Mouse (Mus musculus) urinary bladder, postnatal 25 days (tissue): ENCODE results near the gene Krt84.
"Not testable (repeated sequence)": the region's sequence is repeated elsewhere in the genome, so short reads cannot be mapped to it uniquely, and the experiment has no call there.

Experiments
- DNase-seq: peaks from one replicate; pipeline ENCODE4 v3.0.0; 2022; ENCODE audit warnings: low spot score

Krt84 gene

GRCm38 (mm10) chr15:101532720-101533119, at the start of gene Krt84:
TSS of gene Krt84 (minus strand) at chr15:101532820.
- DNase-seq: no peak

GRCm38 (mm10) chr15:101581701-101582100, 49.1 kb upstream of the Krt84 start:
- DNase-seq: no peak

DNA sequence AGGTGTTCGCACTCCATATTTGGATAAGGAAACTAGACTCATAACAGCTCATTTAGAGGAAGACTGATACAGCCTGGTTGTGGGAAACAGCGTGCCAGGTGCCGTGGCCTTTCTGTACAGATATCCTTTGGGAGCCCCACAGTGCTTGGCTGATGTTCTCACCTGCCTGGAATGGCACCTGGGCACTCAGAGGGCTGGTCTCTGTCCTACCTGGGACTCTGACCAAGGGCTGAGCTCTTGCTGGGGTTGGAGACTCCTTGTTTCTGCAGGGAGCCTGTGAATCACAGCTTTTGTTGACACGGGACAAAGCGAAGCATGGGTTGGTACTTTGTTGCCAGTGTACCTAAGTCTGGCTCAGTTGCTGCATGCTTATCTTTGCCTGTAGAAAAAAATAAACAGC, 42.9 kb upstream of the Krt84 start:
- no peak for DNase-seq

DNA sequence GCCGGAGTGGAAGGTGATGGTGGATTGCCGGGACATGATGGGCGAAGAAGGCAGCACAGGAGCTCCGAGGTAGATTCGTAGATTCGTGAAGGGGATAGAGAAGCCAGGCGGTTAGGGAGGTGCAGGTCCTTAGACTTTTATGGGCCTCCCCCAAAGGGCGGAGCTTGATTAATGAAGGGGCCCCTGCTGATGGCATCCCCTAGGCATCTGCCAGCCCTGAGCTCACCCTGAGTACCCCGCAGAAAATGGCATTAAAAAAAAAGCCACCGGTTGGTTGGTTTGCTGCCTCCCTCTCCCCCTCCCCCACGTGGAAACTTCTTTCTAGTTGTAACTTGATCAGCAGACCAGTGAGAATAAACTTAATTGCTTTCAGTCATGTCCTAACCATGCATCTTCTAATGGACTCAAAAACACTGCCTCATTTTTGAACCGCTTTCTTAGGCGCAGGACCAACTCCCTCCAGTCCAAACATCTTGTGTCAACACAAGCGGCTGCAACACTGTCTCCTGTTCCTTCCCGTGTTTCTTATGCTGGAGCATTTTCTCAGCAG, 41.3 kb upstream of the Krt84 start, which contains the start of gene Krt75:
Krt75 (minus strand) TSS at position 109 of the 550 bp plus-strand sequence.
- DNase-seq: no peak

- peak; percentile 21 for DNase-seq
Measured at GRCm38 (mm10) chr15:101567780-101568179, 35.2 kb upstream of the Krt84 start.

- no peak for DNase-seq
Measured at GRCm38 (mm10) chr15:101562850-101563249, 30.2 kb upstream of the Krt84 start, which contains the start of gene Krt90. TSS of gene Krt90 (minus strand) at chr15:101562950.

DNA sequence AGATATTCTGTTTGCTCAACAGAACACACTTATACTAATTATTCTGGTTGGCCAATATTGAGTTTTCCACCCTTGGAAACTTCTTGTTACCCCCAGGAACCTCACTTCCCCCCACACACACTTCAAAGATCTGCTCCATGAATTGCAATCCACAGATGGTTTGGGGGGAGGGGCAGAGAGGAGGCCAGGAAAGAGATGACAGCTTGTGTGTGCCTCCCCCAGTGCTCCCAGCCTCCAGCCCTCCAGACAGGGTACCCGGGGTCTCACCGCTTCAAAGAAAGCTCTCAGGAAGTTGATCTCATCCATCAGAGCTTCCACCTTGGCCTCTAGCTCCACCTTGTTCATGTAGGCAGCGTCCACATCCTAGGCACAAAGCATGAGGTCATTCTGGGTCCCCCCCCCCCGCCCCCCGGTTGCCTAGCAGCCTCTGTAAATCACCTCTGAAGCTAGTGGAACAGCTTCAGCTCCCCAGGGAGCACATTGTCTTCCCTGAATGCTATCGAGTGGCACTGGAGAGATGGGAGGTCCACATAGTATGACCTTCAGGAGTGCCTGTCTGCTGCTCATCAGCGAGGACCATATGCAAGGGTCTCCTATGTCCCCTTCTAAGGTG, 25.5 kb upstream of the Krt84 start:
- DNase-seq: no peak

GRCm38 (mm10) chr15:101553169-101553568, 20.5 kb upstream of the Krt84 start:
- peak; percentile 24 for DNase-seq

DNA sequence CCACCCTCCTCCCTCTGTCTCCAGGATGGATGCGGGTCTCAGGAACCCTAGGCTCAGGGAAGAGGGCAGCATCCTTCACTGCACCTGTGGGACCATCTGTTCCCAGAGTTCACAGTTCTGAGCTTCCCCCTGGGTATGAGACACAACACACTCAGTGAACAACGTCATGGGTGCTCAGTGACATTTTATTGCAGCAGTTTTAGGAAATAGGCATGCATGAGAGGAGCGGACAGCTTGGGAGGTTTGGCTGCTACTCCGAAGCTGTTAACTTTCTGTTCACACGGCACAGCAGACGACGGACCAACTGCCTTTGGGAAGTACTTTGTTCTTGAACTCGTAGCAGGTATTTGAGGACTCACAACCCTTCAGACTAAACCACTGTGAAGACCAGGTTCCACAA, 19.6 kb upstream of the Krt84 start:
- DNase-seq: no peak

DNA sequence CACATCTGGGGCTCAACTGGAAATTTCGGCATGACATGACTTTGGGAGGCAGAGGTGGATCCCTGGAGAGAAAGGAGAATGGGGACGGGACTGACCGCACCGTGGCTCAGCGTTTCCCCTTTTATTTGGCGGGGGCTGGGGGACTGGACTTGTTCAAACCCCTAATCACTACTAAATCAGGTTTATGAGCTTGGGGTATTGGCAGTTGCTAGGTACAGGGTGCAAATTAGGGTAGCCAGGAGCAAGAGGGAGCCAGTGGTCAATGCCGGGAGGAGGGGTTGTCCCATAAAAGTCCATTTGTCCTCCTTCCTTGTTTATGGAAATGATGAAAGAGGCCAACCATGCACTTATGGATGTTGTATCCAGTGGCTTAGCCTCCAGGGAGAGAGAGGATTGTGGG, 17.9 kb upstream of the Krt84 start, which contains the start of gene Krt82:
Krt82 (minus strand) TSS at position 101 of the 400 bp plus-strand sequence.
- DNase-seq: no peak

GRCm38 (mm10) chr15:101544478-101544877, 11.9 kb upstream of the Krt84 start:
- DNase-seq: no peak

GRCm38 (mm10) chr15:101542543-101542942, 9.9 kb upstream of the Krt84 start:
- no peak for DNase-seq

- DNase-seq: no peak
Measured at GRCm38 (mm10) chr15:101538580-101538900, 5.9 kb upstream of the Krt84 start.

DNA sequence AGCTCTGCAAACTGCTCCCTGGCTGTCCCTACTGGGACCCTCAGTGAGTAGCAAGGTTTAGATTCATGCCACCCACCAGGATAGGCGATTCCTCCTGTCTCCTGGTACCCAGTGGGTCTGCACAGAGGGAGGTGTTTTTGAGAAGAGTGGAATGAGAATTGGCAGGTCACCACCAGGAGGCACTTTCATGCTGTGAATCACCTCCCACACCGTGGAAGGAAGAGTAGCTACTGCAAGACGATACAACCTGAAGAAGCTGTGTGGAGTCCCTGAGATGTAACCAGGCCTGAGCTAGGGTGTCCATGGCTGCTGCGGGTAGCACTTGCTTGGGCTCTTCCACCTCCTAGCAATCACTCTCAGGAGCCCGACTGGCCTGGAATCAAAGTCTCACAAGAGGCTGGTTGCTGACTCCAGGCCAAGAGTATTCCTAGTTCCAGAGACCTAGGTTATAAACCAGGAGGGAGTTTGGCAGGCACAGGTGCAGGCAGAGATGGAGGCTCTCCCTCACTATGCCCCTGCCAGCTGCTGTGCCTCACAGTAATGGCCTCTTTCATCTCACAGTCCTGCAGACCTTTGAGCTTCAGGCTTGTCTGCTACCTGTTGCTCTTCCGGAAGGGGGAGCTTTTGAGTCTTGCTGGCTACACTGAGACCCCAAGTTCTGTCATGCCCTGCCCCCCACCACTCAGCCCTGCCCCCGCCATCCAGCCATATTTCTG, 5.4 kb upstream of the Krt84 start:
- DNase-seq: no peak

DNA sequence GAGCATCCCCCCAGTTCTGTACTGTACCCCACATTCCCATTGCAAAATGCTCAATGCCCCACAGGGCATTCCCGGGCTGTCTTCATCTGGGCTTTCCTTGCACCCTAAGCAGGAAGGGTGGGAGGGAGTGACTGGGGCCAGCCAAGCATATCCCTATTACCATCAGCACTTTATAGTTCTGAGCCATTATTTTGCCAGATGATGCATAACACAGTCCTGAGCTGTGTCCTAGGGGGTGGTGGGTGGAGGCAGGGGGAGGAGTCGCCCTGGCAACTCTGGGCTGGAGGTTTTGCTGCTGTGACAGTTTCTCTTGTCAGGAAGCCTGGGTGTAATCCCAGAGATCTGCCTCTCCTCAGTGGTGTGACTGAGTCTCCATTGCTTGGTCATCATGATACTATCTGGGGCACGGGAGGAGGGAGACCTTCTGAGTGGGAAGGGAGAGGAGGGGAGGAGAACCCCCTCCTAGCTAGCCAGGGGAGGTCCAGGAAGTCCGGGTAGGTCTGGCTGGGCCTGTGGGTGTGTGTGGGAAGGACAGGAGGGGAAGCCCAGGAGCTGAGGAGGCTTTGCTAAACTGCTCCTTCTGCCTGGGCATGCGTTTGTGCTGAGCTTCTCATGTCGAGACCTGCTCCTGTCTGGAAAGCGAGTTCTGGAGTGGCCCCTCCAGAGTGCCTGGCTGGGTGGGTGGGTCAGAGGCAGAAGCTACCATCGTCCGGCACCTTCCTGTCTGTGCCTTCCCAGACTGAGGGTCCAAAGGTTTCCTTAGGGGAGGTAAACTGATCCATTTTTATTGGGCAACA, 3.6 kb upstream of the Krt84 start:
- DNase-seq: peak; percentile 32

GRCm38 (mm10) chr15:101522556-101523232, 9.9 kb downstream of the Krt84 start:
- no peak for DNase-seq

DNA sequence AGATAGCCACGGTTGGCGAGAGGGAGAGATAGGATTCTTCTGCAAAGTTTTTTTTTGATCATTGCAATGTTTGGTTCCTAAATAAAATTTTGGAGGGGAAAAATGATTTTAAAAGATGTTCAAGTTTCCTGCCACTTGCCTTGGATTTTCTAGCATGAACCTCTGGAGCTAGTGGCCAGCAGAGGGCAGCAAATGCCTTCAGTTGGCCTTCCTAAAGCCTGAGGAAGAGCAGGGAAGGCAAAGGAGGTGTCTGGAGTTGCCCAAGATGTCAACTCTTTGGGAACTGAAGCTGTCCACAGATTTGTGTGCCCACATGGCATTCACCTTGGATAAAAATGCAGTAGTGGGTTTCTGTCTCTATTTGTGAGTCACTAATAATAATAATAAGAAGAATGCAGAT, 12.8 kb downstream of the Krt84 start:
- peak; percentile 74 for DNase-seq

- not testable (repeated sequence) for DNase-seq
Measured at GRCm38 (mm10) chr15:101517161-101517560, 15.5 kb downstream of the Krt84 start, which contains the start of gene Gm49425. TSS of gene Gm49425 (minus strand) at chr15:101517261.

- DNase-seq: no peak
Measured at GRCm38 (mm10) chr15:101508247-101508646, 24.4 kb downstream of the Krt84 start.

DNA sequence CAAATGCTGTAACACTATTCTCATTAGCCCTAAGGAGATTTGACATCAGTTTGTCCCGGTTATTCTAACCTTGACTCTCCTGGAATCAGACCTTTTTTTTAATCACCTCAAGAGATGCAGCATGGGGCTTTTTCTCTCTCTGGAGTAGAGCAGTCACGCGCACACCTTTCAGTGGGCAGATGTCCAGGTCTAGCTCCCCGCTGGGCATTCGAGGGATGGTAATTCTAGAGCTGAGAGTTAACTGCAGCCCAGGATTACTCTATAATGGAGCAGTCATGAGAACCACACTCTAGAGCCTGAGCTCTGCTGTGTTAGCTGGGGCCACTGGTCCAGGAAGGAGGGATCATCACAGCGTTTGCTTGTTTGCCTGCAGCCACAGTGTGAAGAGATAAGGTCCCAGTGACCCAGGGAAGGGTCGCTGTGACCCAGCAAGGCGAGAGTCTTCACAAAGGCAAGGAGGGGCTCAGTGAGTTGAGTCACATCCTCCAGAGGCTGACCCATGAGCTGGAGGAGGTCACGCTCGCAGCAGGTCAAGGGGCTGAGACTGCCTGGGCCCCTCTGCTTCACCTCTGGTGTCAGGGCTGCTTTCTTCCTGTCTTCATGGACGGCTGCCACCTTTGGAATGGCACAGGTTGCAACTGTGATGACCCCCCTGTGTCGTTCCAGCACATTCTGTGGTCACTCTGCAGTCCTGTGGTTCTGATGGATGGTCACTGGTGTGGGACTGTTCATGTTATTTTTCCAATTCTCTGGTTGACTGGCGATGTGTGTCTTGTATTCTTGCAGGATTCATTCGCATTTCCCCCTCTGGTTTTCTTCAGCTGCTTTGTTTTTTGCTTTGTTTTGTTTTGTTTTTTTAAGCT, 25.5 kb downstream of the Krt84 start:
- no peak for DNase-seq

GRCm38 (mm10) chr15:101497181-101497580, 35.4 kb downstream of the Krt84 start:
- DNase-seq: peak; percentile 13
